Mouse (Mus musculus): Measurements from ENCODE around the gene Gm10837. TPM values are rescaled to one million over a fixed set of nuclear protein-coding genes. Genes with fewer than 3 reads are reported as not detected.

Gene Gm10837
- 0.14 TPM in 1 of 2 replicates, not detected in the other for polyA plus RNA-seq (2014; fragmentation: Nextera tagmentation; extraction: Ambion mirVana)

- 3% methylated on average over 31 of the region's 51 CpGs for WGBS
These were observed at the start of gene Gm10837 for GRCm38 (mm10) chr14:122490441-122491328. Gm10837 (plus strand) TSS chr14:122490586.

GRCm38 (mm10) chr14:122449601-122450495, 40.5 kb upstream of the Gm10837 start:
- Histone ChIP-seq H3K27me3 (replicated peaks; ENCODE audit: control insufficient read depth, insufficient read depth, low read length) (peaks cover 68% of the 10 kb centered on the region), H3K9ac (ENCODE audit: low read depth, low read length) (peak overlapping the region; percentile 60; the same call in 1 of the 2 replicates), H3K4me1 (ENCODE audit: control insufficient read depth, insufficient read depth, low read length) (peaks cover 9% of the 10 kb centered on the region; the same call in 1 of the 2 replicates), H3K36me3 (ENCODE audit: control insufficient read depth, insufficient read depth, low read length) (no peaks in the 10 kb centered on the region), H3K27ac (replicated peaks; ENCODE audit: low read depth, low read length) (no peak overlapping the region), H3K9me3 (ENCODE audit: control insufficient read depth, low read length) (no peaks in the 10 kb centered on the region), H3K4me2 (ENCODE audit: low read depth, low read length) (peak overlapping the region; percentile 86), H3K4me3 (ENCODE audit: low read depth, low read length) (peak overlapping the region; percentile 46)
- 7% methylated on average over 27 of the region's 29 CpGs for WGBS
- DNase-seq (ENCODE audit: low spot score) (no peak), ATAC-seq (ENCODE audit: low read depth) (peak; percentile 11; the same call in 1 of the 2 replicates)

More at GRCm38 (mm10) chr14:122490441-122491328, at the start of gene Gm10837:
- DNase-seq (ENCODE audit: low spot score) (no peak), ATAC-seq (ENCODE audit: low read depth) (peak; percentile 62)
- H3K36me3 ChIP-seq (ENCODE audit: control insufficient read depth, insufficient read depth, low read length), result no peaks in the 10 kb centered on the region
- H3K27me3 ChIP-seq (replicated peaks; ENCODE audit: control insufficient read depth, insufficient read depth, low read length), result peaks cover 67% of the 10 kb centered on the region
- H3K27ac ChIP-seq (replicated peaks; ENCODE audit: low read depth, low read length), result no peak within 1 kb of the TSS
- H3K9ac ChIP-seq (ENCODE audit: low read depth, low read length), result no peak within 1 kb of the TSS
- H3K9me3 ChIP-seq (ENCODE audit: control insufficient read depth, low read length), result 0 out of 2 replicates have a peak, but pooled peaks cover 3% of the 10 kb centered on the region
- H3K4me1 ChIP-seq (ENCODE audit: control insufficient read depth, insufficient read depth, low read length), result no peaks in the 10 kb centered on the region
- H3K4me2 ChIP-seq (ENCODE audit: low read depth, low read length), result peak within 1 kb of the TSS; percentile 44
- peak within 1 kb of the TSS; percentile 30 for H3K4me3 ChIP-seq (ENCODE audit: low read depth, low read length)

- under 1% methylated on average over 56 of the region's 59 CpGs for WGBS
- Histone ChIP-seq H3K27ac (replicated peaks; ENCODE audit: low read depth, low read length) (no peak within 1 kb of the TSS; the same call in 1 of the 2 replicates), H3K4me2 (ENCODE audit: low read depth, low read length) (peak within 1 kb of the TSS; percentile 86)
These were observed 39.6 kb upstream of the Gm10837 start, which contains the start of gene Gm5089 for GRCm38 (mm10) chr14:122450496-122451382. Gm5089 (minus strand) TSS chr14:122451115.

GRCm38 (mm10) chr14:122451551-122452145, 38.7 kb upstream of the Gm10837 start:
- H3K36me3 ChIP-seq (ENCODE audit: control insufficient read depth, insufficient read depth, low read length), result no peaks in the 10 kb centered on the region
- peak overlapping the region; percentile 46; the same call in 1 of the 2 replicates for H3K4me3 ChIP-seq (ENCODE audit: low read depth, low read length)
- DNase-seq (ENCODE audit: low spot score) (no peak), ATAC-seq (ENCODE audit: low read depth) (no peak)
- no peak overlapping the region for H3K9ac ChIP-seq (ENCODE audit: low read depth, low read length)
- H3K27ac ChIP-seq (replicated peaks; ENCODE audit: low read depth, low read length), result no peak overlapping the region
- no peaks in the 10 kb centered on the region for H3K9me3 ChIP-seq (ENCODE audit: control insufficient read depth, low read length)
- WGBS, result 69% methylated on average over 5 of the region's 5 CpGs
- H3K27me3 ChIP-seq (replicated peaks; ENCODE audit: control insufficient read depth, insufficient read depth, low read length), result peaks cover 85% of the 10 kb centered on the region
- peak overlapping the region; percentile 86 for H3K4me2 ChIP-seq (ENCODE audit: low read depth, low read length)
- peaks cover 9% of the 10 kb centered on the region; the same call in 1 of the 2 replicates for H3K4me1 ChIP-seq (ENCODE audit: control insufficient read depth, insufficient read depth, low read length)

More at GRCm38 (mm10) chr14:122450496-122451382, 39.6 kb upstream of the Gm10837 start, which contains the start of gene Gm5089:
- no peaks in the 10 kb centered on the region for H3K36me3 ChIP-seq (ENCODE audit: control insufficient read depth, insufficient read depth, low read length)
- H3K27me3 ChIP-seq (replicated peaks; ENCODE audit: control insufficient read depth, insufficient read depth, low read length), result peaks cover 77% of the 10 kb centered on the region
- no peaks in the 10 kb centered on the region for H3K9me3 ChIP-seq (ENCODE audit: control insufficient read depth, low read length)
- ATAC-seq (ENCODE audit: low read depth), result peak; percentile 73
- DNase-seq (ENCODE audit: low spot score), result peak; percentile 60
- peaks cover 9% of the 10 kb centered on the region; the same call in 1 of the 2 replicates for H3K4me1 ChIP-seq (ENCODE audit: control insufficient read depth, insufficient read depth, low read length)
- peak within 1 kb of the TSS; percentile 46 for H3K4me3 ChIP-seq (ENCODE audit: low read depth, low read length)
- peak within 1 kb of the TSS; percentile 60 for H3K9ac ChIP-seq (ENCODE audit: low read depth, low read length)

GRCm38 (mm10) chr14:122452701-122453387, 37.5 kb upstream of the Gm10837 start:
- peak; percentile 28; the same call in 1 of the 2 replicates for ATAC-seq (ENCODE audit: low read depth)
- no peak overlapping the region for H3K9ac ChIP-seq (ENCODE audit: low read depth, low read length)
- H3K4me2 ChIP-seq (ENCODE audit: low read depth, low read length), result peak overlapping the region; percentile 51; the same call in 1 of the 2 replicates

GRCm38 (mm10) chr14:122453388-122453995, 36.9 kb upstream of the Gm10837 start:
- Histone ChIP-seq H3K4me1 (ENCODE audit: control insufficient read depth, insufficient read depth, low read length) (peaks cover 9% of the 10 kb centered on the region; the same call in 1 of the 2 replicates), H3K4me3 (ENCODE audit: low read depth, low read length) (peak overlapping the region; percentile 27), H3K9me3 (ENCODE audit: control insufficient read depth, low read length) (no peaks in the 10 kb centered on the region), H3K27me3 (replicated peaks; ENCODE audit: control insufficient read depth, insufficient read depth, low read length) (peaks cover 77% of the 10 kb centered on the region), H3K9ac (ENCODE audit: low read depth, low read length) (no peak overlapping the region), H3K36me3 (ENCODE audit: control insufficient read depth, insufficient read depth, low read length) (no peaks in the 10 kb centered on the region), H3K4me2 (ENCODE audit: low read depth, low read length) (peak overlapping the region; percentile 51), H3K27ac (replicated peaks; ENCODE audit: low read depth, low read length) (no peak overlapping the region)
- ATAC-seq (ENCODE audit: low read depth) (peak; percentile 27; the same call in 1 of the 2 replicates), DNase-seq (ENCODE audit: low spot score) (no peak)
- 6% methylated on average over 32 of the region's 32 CpGs for WGBS

More at GRCm38 (mm10) chr14:122452701-122453387, 37.5 kb upstream of the Gm10837 start:
- Histone ChIP-seq H3K9me3 (ENCODE audit: control insufficient read depth, low read length) (no peaks in the 10 kb centered on the region), H3K27ac (replicated peaks; ENCODE audit: low read depth, low read length) (no peak overlapping the region), H3K4me3 (ENCODE audit: low read depth, low read length) (no peak overlapping the region), H3K4me1 (ENCODE audit: control insufficient read depth, insufficient read depth, low read length) (peaks cover 9% of the 10 kb centered on the region; the same call in 1 of the 2 replicates), H3K36me3 (ENCODE audit: control insufficient read depth, insufficient read depth, low read length) (no peaks in the 10 kb centered on the region), H3K27me3 (replicated peaks; ENCODE audit: control insufficient read depth, insufficient read depth, low read length) (peaks cover 80% of the 10 kb centered on the region)
- DNase-seq (ENCODE audit: low spot score), result peak; percentile 57
- WGBS, result 21% methylated on average over 13 of the region's 13 CpGs

Measured in embryonic facial prominence, embryonic 14.5 days (tissue).